Mouse (Mus musculus): ENCODE data around the gene Gm27021.
A peak's percentile ranks its signal among the peaks of the same experiment; 100 is the strongest.

Gene Gm27021

DNA sequence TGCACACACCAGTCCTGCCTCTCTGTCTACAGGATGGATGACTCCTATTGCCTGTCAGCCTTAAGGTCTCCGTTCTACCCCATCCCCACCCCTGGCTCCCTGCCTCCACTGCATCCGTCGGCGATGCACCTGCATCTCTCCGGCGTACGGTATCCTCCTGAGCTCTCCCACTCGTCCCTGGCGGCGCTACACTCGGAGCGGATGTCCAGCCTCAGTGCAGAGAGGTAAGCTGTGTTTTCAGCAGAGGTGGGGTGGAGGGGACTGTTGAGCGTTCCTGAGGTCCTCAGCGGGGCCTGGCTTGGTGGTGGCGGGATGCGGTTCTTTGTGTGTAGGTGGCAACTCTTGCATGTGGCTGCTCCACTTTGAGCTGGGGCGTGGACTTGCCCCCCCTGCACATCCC lies 100.1 kb downstream of the Gm27021 start:
- DNase-seq (ENCODE audit: low read depth, low spot score): no peak

DNA sequence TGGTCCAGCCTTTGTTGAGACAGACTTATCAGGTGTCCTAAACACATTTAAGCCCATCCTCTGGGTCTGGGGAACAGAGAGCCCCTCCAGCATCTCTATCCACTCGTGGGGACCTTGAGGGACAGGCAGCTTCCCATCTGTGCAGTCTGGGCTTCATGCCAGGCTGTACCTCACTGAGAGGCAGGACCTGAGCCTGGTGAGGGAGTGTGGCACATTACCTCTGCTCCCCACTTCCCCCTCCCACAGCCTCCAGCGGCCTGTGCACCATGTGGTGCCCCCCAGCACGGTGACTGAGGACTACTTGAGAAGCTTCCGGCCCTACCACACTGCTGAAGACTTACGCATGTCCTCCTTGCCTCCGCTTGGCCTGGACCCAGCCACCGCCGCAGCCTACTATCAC lies 101.2 kb downstream of the Gm27021 start:
- DNase-seq (ENCODE audit: low read depth, low spot score): no peak

DNA sequence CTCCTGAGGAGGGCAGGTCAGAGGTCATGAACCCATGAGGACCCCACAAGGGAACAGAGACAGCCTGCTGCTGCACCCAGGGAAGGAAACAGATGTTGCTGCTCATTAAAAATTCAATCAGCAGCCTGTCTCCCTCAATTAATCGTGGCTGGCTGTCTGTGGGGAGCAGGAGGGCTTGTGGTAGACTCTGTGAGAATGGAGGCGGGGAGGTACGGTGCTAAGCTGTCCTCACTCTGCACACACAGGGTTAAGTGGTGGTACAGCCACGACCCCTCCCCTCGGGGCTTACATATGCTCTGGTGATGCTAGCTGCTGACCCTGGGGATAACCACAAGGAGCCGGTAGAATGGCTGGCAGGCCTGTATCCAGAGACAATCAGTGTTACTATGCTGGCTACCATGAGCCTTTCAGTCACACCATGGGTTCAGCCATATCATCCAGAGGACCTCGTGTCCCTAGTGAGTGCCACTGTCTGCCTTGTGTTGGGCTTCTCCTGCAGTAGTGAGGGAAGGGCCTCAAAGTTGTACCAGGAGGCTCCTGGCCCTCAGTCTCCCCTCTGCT lies 102.6 kb downstream of the Gm27021 start:
- DNase-seq (ENCODE audit: low read depth, low spot score): no peak

DNA sequence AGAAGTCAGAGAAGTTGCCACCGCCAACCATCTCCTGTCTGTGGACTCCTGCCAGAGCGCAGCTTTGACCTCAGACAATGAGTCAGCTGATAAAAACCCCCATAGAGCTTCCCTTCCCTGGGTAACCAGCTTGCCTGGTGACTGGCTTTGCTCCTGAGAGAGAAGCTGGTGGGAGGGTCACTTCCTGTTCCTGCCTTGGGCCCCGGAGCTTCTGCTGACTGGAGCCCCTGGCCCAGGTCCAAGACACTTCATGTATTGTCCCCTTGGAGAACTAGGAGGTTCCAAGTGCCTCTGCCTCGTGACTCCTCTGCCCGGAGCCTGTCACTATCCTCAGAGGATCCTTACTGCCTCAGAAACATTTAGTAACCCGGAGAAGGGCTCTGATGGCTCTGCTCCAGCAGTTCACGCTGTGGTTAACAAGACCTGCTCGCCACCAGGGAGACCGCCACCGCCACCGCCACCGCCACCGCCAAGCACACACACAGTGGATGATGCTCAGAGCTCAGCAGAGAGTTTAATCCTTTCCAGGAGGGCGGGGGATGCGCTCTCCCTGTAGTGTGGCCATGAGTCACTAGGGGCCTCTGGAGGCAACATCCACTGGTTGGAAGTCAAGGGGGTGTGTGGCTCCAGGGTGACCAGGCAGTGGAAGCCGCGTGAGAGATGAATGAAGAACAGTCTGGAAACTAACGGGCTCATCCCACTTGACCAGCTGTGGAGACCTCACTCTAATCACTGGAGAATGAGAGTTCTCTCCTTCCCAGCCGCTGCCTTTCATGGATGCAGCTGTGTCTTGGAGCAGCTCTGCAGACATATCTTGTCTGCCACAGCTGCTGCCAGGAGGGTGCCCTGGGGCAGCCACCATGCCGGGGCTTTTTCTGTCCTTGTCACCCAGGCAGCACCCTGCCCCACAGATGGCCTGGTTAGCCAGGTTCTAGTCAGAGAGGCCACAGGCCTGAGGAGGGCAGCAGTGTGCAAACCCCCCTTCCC lies 103.7 kb downstream of the Gm27021 start:
- peak; percentile 59 for DNase-seq (ENCODE audit: low read depth, low spot score)

DNA sequence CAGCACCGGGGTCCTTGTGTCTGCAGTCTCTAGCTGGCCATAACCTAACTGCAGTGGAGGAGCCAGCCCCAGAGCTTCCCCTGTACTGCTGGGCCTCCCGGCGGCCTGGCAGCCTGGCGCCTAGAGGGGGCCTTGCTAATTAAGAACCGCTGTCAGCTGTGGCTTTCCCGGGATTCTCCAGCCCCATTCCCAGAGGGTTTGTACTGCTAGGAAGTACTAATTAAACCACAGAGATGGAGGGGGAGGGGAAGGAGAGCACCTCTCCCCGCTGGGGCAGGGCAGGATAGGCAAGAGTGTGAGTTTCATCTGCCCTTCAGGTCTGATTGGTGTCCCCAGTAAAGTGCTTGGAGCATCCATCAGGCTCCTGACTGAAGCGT lies 104.5 kb downstream of the Gm27021 start:
- DNase-seq (ENCODE audit: low read depth, low spot score): no peak

DNA sequence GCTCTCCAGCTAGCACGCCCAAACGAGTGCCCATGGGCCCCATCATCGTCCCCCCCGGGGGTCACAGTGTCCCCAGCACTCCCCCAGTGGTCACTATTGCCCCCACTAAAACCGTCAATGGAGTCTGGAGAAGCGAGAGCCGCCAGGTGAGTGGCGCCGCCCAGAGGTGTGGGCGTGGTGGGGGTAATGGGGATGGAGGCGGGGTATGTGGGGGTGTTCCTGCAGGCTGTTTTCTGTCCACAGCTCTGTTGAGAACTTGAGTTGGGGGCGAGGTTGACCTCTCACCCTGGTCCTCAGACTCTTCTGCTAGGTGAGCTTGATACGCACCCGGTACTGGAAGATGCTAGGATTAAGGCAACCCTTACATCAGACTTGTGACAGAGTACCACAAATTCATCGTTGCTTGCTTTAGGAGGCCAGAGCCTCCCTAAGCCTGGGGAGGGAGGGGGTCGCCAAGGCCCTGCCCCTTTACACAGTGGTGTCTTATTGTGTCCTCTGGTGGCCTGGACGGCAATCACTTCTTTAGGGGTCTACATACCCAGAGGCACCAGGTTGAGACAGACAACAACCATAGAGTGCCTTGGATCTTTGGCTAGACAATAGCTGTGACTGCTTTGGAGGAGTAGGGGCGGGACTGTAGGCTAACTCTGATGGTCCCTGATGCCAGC lies 105.1 kb downstream of the Gm27021 start:
- no peak for DNase-seq (ENCODE audit: low read depth, low spot score)

DNA sequence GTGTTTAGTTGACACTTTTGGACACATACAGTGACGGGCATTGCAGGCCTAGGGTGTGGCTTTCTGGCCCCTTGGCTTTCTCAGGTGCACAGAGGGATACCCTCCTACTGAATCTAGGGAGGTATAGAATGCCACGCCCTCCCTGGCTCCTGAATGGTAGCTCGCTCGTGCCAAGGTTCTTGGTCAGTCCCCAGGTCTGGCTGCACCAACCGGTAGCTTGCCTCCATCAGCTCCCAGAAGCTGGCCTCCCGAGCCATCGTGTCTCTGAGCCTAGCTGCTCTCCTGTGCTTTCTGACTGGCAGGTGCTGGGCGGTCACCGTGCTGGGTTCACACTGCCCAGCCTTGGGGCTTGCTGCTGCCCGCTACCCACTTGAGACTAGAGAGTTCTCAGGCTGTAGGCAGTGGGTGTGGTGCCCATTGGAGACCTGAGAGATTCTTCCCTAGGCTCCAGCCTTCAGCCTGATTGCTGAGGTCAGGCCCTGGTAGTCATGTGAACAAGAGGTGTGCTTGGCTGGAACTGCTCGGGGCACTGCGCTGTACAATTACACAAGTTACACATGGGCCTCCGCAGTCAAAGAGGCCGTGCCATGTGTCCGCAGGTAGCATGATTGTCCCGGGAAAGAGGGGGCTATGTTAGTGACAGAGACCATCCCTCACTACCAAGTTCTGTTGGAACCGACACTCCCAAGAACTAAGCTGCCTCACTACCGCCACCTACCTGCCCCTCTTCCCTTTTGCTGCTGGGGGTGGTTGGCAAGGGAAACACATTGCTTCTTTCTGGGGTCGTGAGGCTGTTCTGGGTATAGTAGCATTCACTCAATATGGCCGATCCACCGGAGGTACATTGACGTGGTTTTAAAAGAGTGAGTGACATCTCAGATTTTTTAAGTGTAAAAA lies 106.1 kb downstream of the Gm27021 start:
- DNase-seq (ENCODE audit: low read depth, low spot score): peak; percentile 53

DNA sequence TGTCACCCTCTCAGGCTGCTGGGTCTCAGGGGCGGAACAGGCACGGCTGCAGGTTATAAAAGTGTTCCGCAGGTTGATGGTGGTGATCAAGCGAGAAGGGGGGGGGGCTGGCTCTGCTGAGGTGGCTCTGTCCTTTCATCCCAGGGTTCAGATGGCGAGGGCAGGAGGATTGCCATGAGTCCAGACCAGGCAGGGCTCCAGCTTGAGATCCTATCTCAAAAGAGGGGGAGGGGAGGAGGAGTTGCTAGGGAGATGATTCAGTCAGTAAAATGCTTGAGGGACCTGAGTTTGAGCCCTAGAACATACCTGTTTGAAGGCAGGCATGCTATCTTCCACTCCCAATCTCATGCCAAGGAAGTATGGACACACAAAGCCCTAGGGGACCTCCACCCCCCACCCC lies 107.3 kb downstream of the Gm27021 start:
- DNase-seq (ENCODE audit: low read depth, low spot score): no peak

DNA sequence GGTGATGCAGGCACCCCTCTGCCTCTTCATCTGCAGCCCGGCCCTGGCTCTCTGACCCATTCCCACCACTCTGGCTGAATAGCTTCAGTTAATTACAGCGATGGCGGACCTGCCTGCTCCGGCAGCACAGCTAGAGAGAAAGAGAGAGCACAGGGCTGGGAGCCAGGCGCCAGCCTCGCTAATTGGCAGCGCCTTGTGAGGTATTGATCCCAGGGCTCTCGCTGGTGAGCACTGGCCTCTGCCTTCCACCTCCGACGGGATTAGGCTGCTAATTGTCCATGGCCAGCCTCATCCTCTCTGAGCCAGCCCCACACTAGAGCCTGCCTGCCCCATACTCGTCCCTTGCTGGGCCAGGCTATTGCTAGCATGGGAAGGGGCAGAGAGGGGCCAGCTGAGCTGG lies 108.2 kb downstream of the Gm27021 start:
- no peak for DNase-seq (ENCODE audit: low read depth, low spot score)

Data from R1 (cell line).